Mouse (Mus musculus) intestine, postnatal 0 days (tissue): ENCODE results near the gene Hmgb1. TPM values are rescaled to one million over a fixed set of nuclear protein-coding genes. Genes with fewer than 3 reads are reported as not detected.

ENCODE experiments used
- ATAC-seq: fragments of 200-750 bp; cut with Nextera tagmentation; 2 replicates; pipeline ENCODE4 v1.8.0; 2017; ENCODE audit warnings: mild to moderate bottlenecking, moderate TSS enrichment, moderate library complexity
- H3K27ac ChIP-seq: fragments of 300-500 bp; sonication (generic); 2 replicates; pipeline ENCODE4 v1.5.1; 2014; ENCODE audit warnings: mild to moderate bottlenecking, low read depth, low read length, moderate library complexity
- H3K27me3 ChIP-seq: fragments of 300-500 bp; sonication (generic); replicated peaks from 2 replicates; pipeline ENCODE4 v1.6.1; 2014; ENCODE audit warnings: low read length, mixed read lengths; ENCODE audit not compliant: control insufficient read depth, insufficient read depth
- H3K36me3 ChIP-seq: fragments of 300-500 bp; sonication (generic); 2 replicates; pipeline ENCODE4 v1.6.1; 2014; ENCODE audit warnings: mild to moderate bottlenecking, moderate library complexity; ENCODE audit not compliant: control insufficient read depth, insufficient read depth
- H3K4me1 ChIP-seq: fragments of 300-500 bp; sonication (generic); replicated peaks from 2 replicates; pipeline ENCODE4 v1.6.1; 2014; ENCODE audit warnings: antibody characterized with exemption, low read length, mixed read lengths; ENCODE audit not compliant: control insufficient read depth, insufficient read depth
- H3K4me2 ChIP-seq: fragments of 300-500 bp; sonication (generic); replicated peaks from 2 replicates; pipeline ENCODE4 v1.6.1; 2014; ENCODE audit warnings: low read depth, mild to moderate bottlenecking, moderate library complexity
- H3K4me3 ChIP-seq: fragments of 300-500 bp; sonication (generic); 2 replicates; pipeline ENCODE4 v1.5.1; 2014; ENCODE audit warnings: low read depth, low read length
- H3K9ac ChIP-seq: fragments of 300-500 bp; sonication (generic); 2 replicates; pipeline ENCODE4 v1.6.1; 2014; ENCODE audit warnings: mild to moderate bottlenecking, low read depth, low read length
- H3K9me3 ChIP-seq: fragments of 300-500 bp; sonication (generic); 2 replicates; pipeline ENCODE4 v1.6.1; 2016; ENCODE audit warnings: mixed run types; ENCODE audit not compliant: control insufficient read depth
- CTCF ChIP-seq: sonication (generic); IDR thresholded peaks from 2 replicates; pipeline ENCODE4 v1.5.1; 2016; ENCODE audit warnings: low read depth, mild to moderate bottlenecking, control low read depth, antibody characterized with exemption, moderate library complexity
- WGBS: fragments of 180-500 bp; shearing (Covaris S2); extraction: QIAGEN DNeasy Blood & Tissue Kit; methylation state at CpG from one replicate; pipeline ENCODE4 v1.1.7; 2014; 5-methylcytosine and 5-hydroxymethylcytosine counted together
- polyA plus RNA-seq: library from polyadenylated mRNA; unstranded; fragments of >200 nt; fragmentation: Nextera tagmentation; extraction: Ambion mirVana; gene quantifications from 2 replicates; pipeline ENCODE4 v1.2.1, GENCODE M21; 2015

Gene Hmgb1
- polyA plus RNA-seq, 1 experiment from 2014 or later = 516 TPM

DNA sequence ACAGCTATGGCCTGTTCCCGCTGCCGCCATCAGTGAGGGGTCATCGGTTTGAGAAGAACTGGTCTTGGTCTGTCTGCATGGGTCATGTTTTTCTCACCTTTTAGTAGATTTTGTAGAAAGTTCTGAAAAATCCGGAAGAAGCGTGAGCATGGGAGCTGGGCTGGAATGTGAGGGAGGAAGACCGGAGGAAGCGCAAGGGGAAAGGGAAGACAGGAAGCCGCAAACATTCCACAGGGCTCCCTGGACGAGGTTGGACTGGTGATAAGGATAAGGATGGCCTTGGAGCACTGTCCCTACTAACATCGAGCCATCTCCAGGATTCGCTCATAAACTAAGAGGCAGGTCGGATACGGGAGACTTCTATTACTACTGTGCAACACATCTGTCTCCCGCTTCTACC is 185.8 kb downstream of the Hmgb1 start:
- no peaks in the 10 kb centered on the region for H3K9me3 ChIP-seq
- H3K4me1 ChIP-seq = 0 out of 2 replicates have a peak, but pooled peaks cover 5% of the 10 kb centered on the region
- H3K27me3 ChIP-seq = no peaks in the 10 kb centered on the region
- H3K4me2 ChIP-seq = no peak overlapping the region
- ATAC-seq = no peak
- no peak overlapping the region for H3K9ac ChIP-seq
- H3K36me3 ChIP-seq = no peaks in the 10 kb centered on the region
- no peak overlapping the region for H3K27ac ChIP-seq
- 74% methylated on average over 14 of the region's 14 CpGs for WGBS
- TF ChIP-seq CTCF = no peak
- no peak overlapping the region for H3K4me3 ChIP-seq

DNA sequence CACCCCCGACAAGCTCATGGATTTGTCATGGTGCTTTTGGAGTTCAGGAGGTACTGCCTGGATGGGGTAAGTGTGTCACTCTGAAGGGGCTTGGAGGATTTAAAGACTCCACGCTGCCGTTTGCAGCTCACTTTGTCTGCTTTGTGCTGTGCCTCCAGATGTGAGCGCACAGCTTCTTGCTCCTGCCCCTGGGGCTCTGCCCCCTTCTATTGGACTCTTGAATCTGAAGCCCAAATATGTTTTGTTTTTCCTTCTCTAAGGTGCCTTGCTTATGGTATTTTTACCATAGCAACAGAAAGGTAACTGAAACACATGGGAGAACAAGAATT is 187.6 kb downstream of the Hmgb1 start:
- H3K27ac ChIP-seq = no peak overlapping the region
- 83% methylated on average over 4 of the region's 4 CpGs for WGBS

More for the DNA sequence above, 187.6 kb downstream of the Hmgb1 start:
- Histone ChIP-seq H3K4me3 (no peak overlapping the region), H3K4me1 (no peaks in the 10 kb centered on the region), H3K9me3 (no peaks in the 10 kb centered on the region), H3K36me3 (no peaks in the 10 kb centered on the region), H3K27me3 (no peaks in the 10 kb centered on the region), H3K4me2 (no peak overlapping the region), H3K9ac (no peak overlapping the region)
- no peak for ATAC-seq
- no peak for TF ChIP-seq CTCF

Other genes with a start within 250 kb of the Hmgb1 start
- not detected in 2 replicates for gene Gm42791, start 189.3 kb downstream of the Hmgb1 start, polyA plus RNA-seq
- gene Uspl1, start 139 bp downstream of the Hmgb1 start, polyA plus RNA-seq = 16.9 and 17.5 TPM in 2 replicates
- gene Alox5ap, start 80.3 kb upstream of the Hmgb1 start, polyA plus RNA-seq = 4.6 and 4.9 TPM in 2 replicates
- 1.6 and 2.2 TPM in 2 replicates for gene Medag, start 227.3 kb upstream of the Hmgb1 start, polyA plus RNA-seq